Mouse (Mus musculus): Measurements from ENCODE around the gene Lrp1. TPM values are rescaled to one million over a fixed set of nuclear protein-coding genes. Genes with fewer than 3 reads are reported as not detected.

The Lrp1 gene
- polyA plus RNA-seq, 1 experiment = 99.2 TPM

DNA sequence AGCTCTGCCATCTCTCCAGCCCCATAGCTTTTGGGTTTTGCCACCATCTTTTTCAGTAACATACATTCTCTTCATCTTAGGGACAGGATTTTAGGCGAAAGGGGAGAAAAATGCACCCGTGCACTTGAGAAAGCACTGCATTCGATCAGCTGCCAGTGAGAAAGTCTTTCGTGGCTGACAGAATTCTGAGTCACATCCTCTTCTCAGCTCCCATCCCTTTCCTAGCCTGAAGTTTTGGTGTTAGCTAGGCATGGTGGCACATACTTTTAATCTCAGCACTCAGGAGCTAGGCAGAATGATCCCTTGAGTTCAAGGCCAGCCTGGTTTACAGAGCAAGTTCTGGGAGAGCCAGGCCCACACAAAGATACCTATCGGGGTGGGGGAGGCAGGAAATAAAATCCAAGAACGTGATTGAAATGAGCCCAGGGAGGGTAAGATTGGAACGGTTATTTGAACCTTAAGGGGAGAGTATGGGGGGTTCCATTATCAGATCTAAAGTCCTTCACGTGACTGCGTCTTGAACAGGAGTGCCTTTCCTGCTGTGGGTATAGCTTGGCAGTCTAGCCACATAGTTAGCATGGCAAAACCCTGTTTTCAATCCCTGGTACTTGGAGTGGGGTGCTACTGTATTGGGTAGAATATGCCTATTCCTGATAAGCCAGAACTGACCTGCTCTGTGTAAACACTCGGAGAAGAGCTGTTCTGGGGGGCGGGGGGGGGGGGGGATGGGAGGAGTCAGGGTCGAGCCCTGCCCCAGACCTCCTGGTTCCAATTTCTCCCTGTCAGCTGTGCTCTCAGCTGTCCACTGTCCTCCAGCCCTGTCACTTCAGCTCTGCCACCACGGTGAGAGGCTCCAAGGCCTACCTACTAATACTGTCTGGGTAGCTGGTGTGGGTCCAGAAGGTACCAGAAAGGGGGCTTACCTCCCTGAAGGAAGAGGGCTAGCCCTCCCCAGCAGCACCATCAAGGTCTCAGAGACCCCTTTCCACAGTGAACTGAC is 119.8 kb downstream of the Lrp1 start, which contains the start of gene Stac3:
Gene Stac3, plus strand, starts transcription at position 793 of the 1,000 bp plus-strand sequence.
- DNase-seq (ENCODE audit: low read depth) = no peak

DNA sequence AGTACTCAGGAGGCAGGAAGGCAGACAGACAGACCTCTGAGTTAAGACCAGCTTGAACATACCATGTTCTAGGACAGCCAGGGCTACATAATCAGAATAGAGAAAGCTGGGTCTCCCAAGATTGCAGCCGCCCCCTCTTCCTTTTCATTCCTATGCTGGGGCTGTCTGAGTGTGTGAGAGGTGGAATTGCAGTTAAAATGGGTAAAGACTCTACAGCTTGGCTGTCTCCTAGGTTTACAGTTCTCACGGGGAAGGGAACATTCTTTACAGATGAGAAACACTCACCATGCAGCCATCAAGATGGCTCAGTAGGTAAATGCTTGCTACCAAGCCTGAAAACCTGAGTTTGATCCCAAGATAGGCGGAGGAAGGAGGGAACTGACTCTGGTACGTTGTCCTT is 120.9 kb downstream of the Lrp1 start:
- DNase-seq (ENCODE audit: low read depth) = no peak

DNA sequence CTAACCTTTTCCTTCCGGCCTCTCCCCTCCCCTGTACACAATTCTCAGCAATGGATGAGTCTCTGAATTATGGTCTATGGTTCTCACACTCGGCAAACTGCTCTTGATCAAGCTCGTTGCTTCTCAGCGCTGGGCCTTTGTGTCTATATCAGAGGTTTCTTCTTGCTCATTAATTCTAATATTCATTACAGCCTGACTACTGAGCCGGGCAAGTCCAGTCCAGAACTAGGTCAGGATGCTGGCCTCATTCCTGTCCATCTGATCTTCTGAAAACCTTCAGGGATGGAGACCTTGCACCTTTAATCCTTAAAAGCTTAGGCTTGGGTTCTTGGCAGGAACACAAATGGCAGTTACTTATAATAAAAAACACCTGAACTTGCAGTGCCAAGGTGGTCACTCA is 121.4 kb downstream of the Lrp1 start:
- no peak for DNase-seq (ENCODE audit: low read depth)

DNA sequence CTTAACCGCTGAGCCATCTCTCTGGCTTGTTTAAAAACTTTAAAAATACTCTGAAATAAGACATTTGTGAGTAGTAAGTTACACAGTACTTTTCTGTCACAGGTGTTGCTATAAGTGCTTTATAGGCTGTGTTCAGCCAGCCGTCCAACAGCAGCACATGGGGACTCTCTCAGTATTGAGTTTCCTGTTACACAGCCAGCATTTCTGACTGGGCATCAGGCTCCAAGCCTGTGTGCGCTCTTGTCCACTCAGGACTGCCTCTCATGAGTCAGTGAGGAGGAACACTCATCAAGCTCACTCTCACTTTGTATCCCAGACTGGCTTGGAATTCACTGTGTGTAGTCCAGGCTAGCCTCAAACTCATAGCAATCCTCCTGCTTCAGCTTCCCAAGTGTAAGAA is 124.8 kb downstream of the Lrp1 start:
- DNase-seq (ENCODE audit: low read depth) = no peak

DNA sequence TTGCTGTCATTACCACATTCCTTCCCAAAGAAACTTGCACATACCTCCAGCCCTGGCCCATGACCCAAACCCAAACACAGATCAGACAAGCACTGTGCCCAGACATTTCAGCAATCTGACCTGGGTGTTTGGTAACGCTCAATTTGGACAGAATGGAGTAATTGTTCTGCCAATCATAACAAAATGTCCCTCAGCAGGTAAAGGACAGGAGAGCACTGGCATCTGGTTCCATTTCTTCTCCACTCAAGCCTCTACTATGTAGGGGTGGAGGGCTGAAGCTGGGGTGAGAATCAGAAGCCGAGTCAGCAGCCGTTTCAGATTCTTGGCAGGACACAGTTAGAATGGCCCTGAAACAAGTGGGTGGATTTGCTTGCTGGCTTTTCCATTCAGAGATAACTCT is 128.8 kb downstream of the Lrp1 start:
- peak; percentile 95 for DNase-seq (ENCODE audit: low read depth)

GRCm38 (mm10) chr10:127491128-127491512 is 129.8 kb downstream of the Lrp1 start:
- no peak for DNase-seq (ENCODE audit: low read depth)

- no peak for DNase-seq (ENCODE audit: low read depth)
Measured at GRCm38 (mm10) chr10:127490160-127491127, 130.5 kb downstream of the Lrp1 start.

- DNase-seq (ENCODE audit: low read depth) = peak; percentile 89
Measured at GRCm38 (mm10) chr10:127488856-127489255, 132.1 kb downstream of the Lrp1 start.

Other genes starting within 250 kb of the Lrp1 start
- gene R3hdm2, start 240.8 kb downstream of the Lrp1 start, polyA plus RNA-seq (2012; rRNA removed) = 51.4 and 79.1 TPM in 2 replicates
- 1.1 and 2.1 TPM in 2 replicates for gene Stac3, start 119.5 kb downstream of the Lrp1 start, polyA plus RNA-seq (2012; rRNA removed)
- 25.5 and 29.3 TPM in 2 replicates for gene Ndufa4l2, start 106.2 kb downstream of the Lrp1 start, polyA plus RNA-seq (2012; rRNA removed)
- gene Shmt2, start 98.7 kb downstream of the Lrp1 start, polyA plus RNA-seq (2012; rRNA removed) = 103 and 134 TPM in 2 replicates
- gene Nxph4, start 86.6 kb downstream of the Lrp1 start, polyA plus RNA-seq (2012; rRNA removed) = 11.6 and 26.9 TPM in 2 replicates
- gene Stat6, start 21.8 kb upstream of the Lrp1 start, polyA plus RNA-seq (2012; rRNA removed) = 73.8 and 92.7 TPM in 2 replicates
- gene Nemp1, start 45.8 kb upstream of the Lrp1 start, polyA plus RNA-seq (2012; rRNA removed) = 3.5 and 4.4 TPM in 2 replicates
- 35.9 and 41.2 TPM in 2 replicates for gene Nab2, start 47.4 kb upstream of the Lrp1 start, polyA plus RNA-seq (2012; rRNA removed)
- gene Myo1a, start 84.0 kb upstream of the Lrp1 start, polyA plus RNA-seq (2012; rRNA removed) = 0.15 and 0.22 TPM in 2 replicates
- 1.1 TPM in 2 replicates for gene Tac2, start 103.3 kb upstream of the Lrp1 start, polyA plus RNA-seq (2012; rRNA removed)
- 8.8 and 11.6 TPM in 2 replicates for gene Zbtb39, start 118.4 kb upstream of the Lrp1 start, polyA plus RNA-seq (2012; rRNA removed)
- gene Gpr182, start 130.6 kb upstream of the Lrp1 start, polyA plus RNA-seq (2012; rRNA removed) = 5.0 and 5.1 TPM in 2 replicates
- 0.59 and 0.98 TPM in 2 replicates for gene Rdh1, start 138.6 kb upstream of the Lrp1 start, polyA plus RNA-seq (2012; rRNA removed)
- 1.1 and 1.3 TPM in 2 replicates for gene Rdh16f1, start 138.6 kb upstream of the Lrp1 start, polyA plus RNA-seq (2012; rRNA removed)
- gene Rdh9, start 155.2 kb upstream of the Lrp1 start, polyA plus RNA-seq (2012; rRNA removed) = 0.31 TPM in 1 of 2 replicates, not detected in the other
- 1.6 and 2.2 TPM in 2 replicates for gene Rdh16, start 180.0 kb upstream of the Lrp1 start, polyA plus RNA-seq (2012; rRNA removed)
- not detected in 2 replicates for gene Rdh19, start 228.8 kb upstream of the Lrp1 start, polyA plus RNA-seq (2012; rRNA removed)
- gene Rdh16f2, start 245.3 kb upstream of the Lrp1 start, polyA plus RNA-seq (2012; rRNA removed) = 0.09 and 0.11 TPM in 2 replicates